ENCODE assay signal across 19 mouse cellular contexts in the genomic region with DNA sequence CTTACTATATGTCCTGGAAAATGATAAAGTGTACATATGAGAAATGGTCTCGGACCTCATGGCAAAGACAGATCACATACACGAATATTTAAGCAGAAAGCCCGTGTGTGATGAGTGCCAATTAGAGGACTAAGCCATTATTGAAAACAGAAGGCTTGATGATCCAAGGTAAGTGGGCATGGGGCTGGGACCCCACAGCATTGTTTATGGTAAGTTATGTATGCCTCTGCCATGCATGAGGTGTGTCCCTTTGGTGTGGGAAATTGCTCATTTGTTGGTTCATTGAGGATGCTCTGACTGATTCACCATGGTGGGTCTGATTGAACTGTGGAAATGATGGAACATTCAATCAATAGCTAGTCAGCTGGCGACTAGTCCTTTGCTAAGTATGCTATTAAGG. TPM values are rescaled to one million over a fixed set of nuclear protein-coding genes. Genes with fewer than 3 reads are reported as not detected.
DNase-seq lines count a peak whose midpoint lies in the region; ATAC-seq and TF ChIP-seq lines count a peak whose summit lies in the region.
"Had no signal": no experiment of that assay in that cellular context is flagged by ENCODE, and none has a peak within 500 bp of the region (broad histone marks: within the 10 kb centered on the region; RNA-seq: fewer than 3 reads in every experiment).

No protein-coding gene starts in this region.

- DNase-seq in hindbrain, embryonic 11.5 days (ENCODE audit: low spot score): no peak
- DNase-seq in hindbrain, embryonic 14.5 days (ENCODE audit: low spot score): no peak
- no peak for DNase-seq in hindbrain, postnatal 0 days (ENCODE audit: low spot score)
- DNase-seq: adrenal gland, adult 2 months; adrenal gland, adult 8-10 months; adrenal gland, postnatal 10 days; adrenal gland, postnatal 14 days; adrenal gland, postnatal 25 days; adrenal gland, postnatal 36 days; B cell, adult 2 months; cerebellum, adult 11 months; cerebellum, adult 11-12 months; cerebellum, adult 18-20 months had no signal

- WGBS in hindbrain, embryonic 11.5 days: 65% methylated on average over 4 of the region's 4 CpGs
- 51% methylated on average over 4 of the region's 4 CpGs for WGBS in hindbrain, embryonic 14.5 days
- WGBS in hindbrain, embryonic 12.5 days: 75% methylated on average over 4 of the region's 4 CpGs
- WGBS in hindbrain, postnatal 0 days: 73% methylated on average over 4 of the region's 4 CpGs

- no peak overlapping the region for H3K4me2 ChIP-seq in hindbrain, embryonic 11.5 days (replicated peaks; ENCODE audit: low read depth, low read length)
- no peak overlapping the region for H3K4me2 ChIP-seq in hindbrain, embryonic 14.5 days (replicated peaks)
- H3K4me2 ChIP-seq in hindbrain, embryonic 12.5 days (replicated peaks): no peak overlapping the region
- H3K4me2 ChIP-seq in hindbrain, postnatal 0 days (ENCODE audit: low read depth, low read length): no peak overlapping the region

- H3K27ac ChIP-seq in hindbrain, embryonic 11.5 days (ENCODE audit: low read depth, low read length): no peak overlapping the region
- no peak overlapping the region for H3K27ac ChIP-seq in hindbrain, embryonic 14.5 days
- no peak overlapping the region for H3K27ac ChIP-seq in hindbrain, embryonic 12.5 days
- no peak overlapping the region for H3K27ac ChIP-seq in hindbrain, postnatal 0 days

- no peak for TF ChIP-seq CTCF in hindbrain, postnatal 0 days (IDR thresholded peaks at IDR 0.05; ENCODE audit: low read depth)

- no peaks in the 10 kb centered on the region for H3K27me3 ChIP-seq in hindbrain, embryonic 11.5 days (ENCODE audit: control insufficient read depth, insufficient read depth, low read length)
- no peaks in the 10 kb centered on the region for H3K27me3 ChIP-seq in hindbrain, embryonic 14.5 days (ENCODE audit: control insufficient read depth, insufficient read depth, low read length)
- no peaks in the 10 kb centered on the region for H3K27me3 ChIP-seq in hindbrain, embryonic 12.5 days
- no peaks in the 10 kb centered on the region for H3K27me3 ChIP-seq in hindbrain, postnatal 0 days (ENCODE audit: insufficient read depth, low read length)
- H3K27me3 ChIP-seq: CH12.LX had no signal

- no peak overlapping the region for H3K4me3 ChIP-seq in hindbrain, embryonic 11.5 days (ENCODE audit: low read depth, low read length)
- H3K4me3 ChIP-seq in hindbrain, embryonic 14.5 days (replicated peaks; ENCODE audit: low read length): no peak overlapping the region
- H3K4me3 ChIP-seq in hindbrain, embryonic 12.5 days: no peak overlapping the region
- H3K4me3 ChIP-seq in hindbrain, postnatal 0 days (ENCODE audit: low read length): no peak overlapping the region

- H3K9me3 ChIP-seq in hindbrain, embryonic 11.5 days (ENCODE audit: control insufficient read depth, low read length): no peaks in the 10 kb centered on the region
- H3K9me3 ChIP-seq in hindbrain, embryonic 14.5 days (ENCODE audit: control insufficient read depth, low read length): no peaks in the 10 kb centered on the region
- no peaks in the 10 kb centered on the region for H3K9me3 ChIP-seq in hindbrain, embryonic 12.5 days (replicated peaks)
- no peaks in the 10 kb centered on the region for H3K9me3 ChIP-seq in hindbrain, postnatal 0 days (ENCODE audit: low read length)
- H3K9me3 ChIP-seq: G1E had no signal

- no peak overlapping the region for H3K9ac ChIP-seq in hindbrain, embryonic 11.5 days (ENCODE audit: low read depth, low read length)
- H3K9ac ChIP-seq in hindbrain, embryonic 14.5 days: no peak overlapping the region
- H3K9ac ChIP-seq in hindbrain, embryonic 12.5 days: no peak overlapping the region
- no peak overlapping the region for H3K9ac ChIP-seq in hindbrain, postnatal 0 days (replicated peaks; ENCODE audit: low read length)

- no peaks in the 10 kb centered on the region for H3K36me3 ChIP-seq in hindbrain, embryonic 11.5 days (ENCODE audit: control insufficient read depth, insufficient read depth, low read length)
- H3K36me3 ChIP-seq in hindbrain, embryonic 14.5 days (replicated peaks; ENCODE audit: control insufficient read depth, insufficient read depth): no peaks in the 10 kb centered on the region
- no peaks in the 10 kb centered on the region for H3K36me3 ChIP-seq in hindbrain, embryonic 12.5 days
- H3K36me3 ChIP-seq in hindbrain, postnatal 0 days (ENCODE audit: insufficient read depth, low read length): no peaks in the 10 kb centered on the region
- H3K36me3 ChIP-seq: G1E had no signal

- ATAC-seq in hindbrain, embryonic 11.5 days (ENCODE audit: low FRiP score): peak; percentile 54
- ATAC-seq in hindbrain, embryonic 14.5 days (ENCODE audit: low FRiP score): no peak
- peak; percentile 63 for ATAC-seq in hindbrain, embryonic 12.5 days (ENCODE audit: low FRiP score)
- ATAC-seq in hindbrain, postnatal 0 days: no peak
- ATAC-seq: activated CD4-positive, CD25-positive, alpha-beta regulatory T cell, adult 4 months; CD4-positive, CD25-positive, alpha-beta regulatory T cell, adult 4 months; Patski had no signal

- no peaks in the 10 kb centered on the region for H3K4me1 ChIP-seq in hindbrain, embryonic 11.5 days (replicated peaks; ENCODE audit: control insufficient read depth, insufficient read depth, low read length)
- H3K4me1 ChIP-seq in hindbrain, embryonic 14.5 days (replicated peaks; ENCODE audit: control insufficient read depth, insufficient read depth, low read length): no peaks in the 10 kb centered on the region
- no peaks in the 10 kb centered on the region for H3K4me1 ChIP-seq in hindbrain, embryonic 12.5 days
- H3K4me1 ChIP-seq in hindbrain, postnatal 0 days (ENCODE audit: insufficient read depth, low read length): no peaks in the 10 kb centered on the region

RNA-seq across cellular contexts. Expression of a gene that starts 34.0 kb away (rescaled TPM):
- 151 and 159 TPM in 2 replicates for polyA plus RNA-seq in hindbrain, embryonic 11.5 days (2014; fragmentation: Nextera tagmentation; extraction: Ambion mirVana)
- polyA plus RNA-seq in hindbrain, embryonic 14.5 days (2014; fragmentation: Nextera tagmentation; extraction: Ambion mirVana): 97.3 and 98.7 TPM in 2 replicates
- polyA plus RNA-seq in hindbrain, embryonic 12.5 days (2016; fragmentation: Nextera tagmentation; extraction: Ambion mirVana): 184 and 188 TPM in 2 replicates
- 53.8 and 64.0 TPM in 2 replicates for total RNA-seq in hindbrain, postnatal 0 days (2014; rRNA removed)
- 130 and 139 TPM in 2 replicates for polyA plus RNA-seq in hindbrain, postnatal 0 days (2015; fragmentation: Nextera tagmentation; extraction: Ambion mirVana)

Comparison
In these comparisons a context has a peak if more than half of its experiments do, and no peak if none do; other contexts are left out.
1. ATAC-seq: peak in hindbrain, embryonic 11.5 days (single experiment) and hindbrain, embryonic 12.5 days (single experiment); none in hindbrain, embryonic 14.5 days (single experiment) and hindbrain, postnatal 0 days (single experiment).